Mouse (Mus musculus) heart, embryonic 12.5 days (tissue): Measurements from ENCODE around the gene Adgrg6. TPM values are rescaled to one million over a fixed set of nuclear protein-coding genes. Genes with fewer than 3 reads are reported as not detected.

Source experiments
- ATAC-seq: fragments of 200-750 bp; cut with Nextera tagmentation; 2 replicates; pipeline ENCODE4 v1.8.0; 2017; ENCODE audit warnings: moderate TSS enrichment, moderate library complexity; ENCODE audit not compliant: insufficient number of reproducible peaks, low FRiP score
- H3K27ac ChIP-seq: fragments of 300-500 bp; sonication (generic); 2 replicates; pipeline ENCODE4 v1.5.1; 2016; ENCODE audit warnings: mild to moderate bottlenecking, moderate library complexity; ENCODE audit not compliant: poor library complexity, severe bottlenecking
- H3K27me3 ChIP-seq: fragments of 300-500 bp; sonication (generic); replicated peaks from 2 replicates; pipeline ENCODE4 v1.6.1; 2016; ENCODE audit warnings: mild to moderate bottlenecking, moderate library complexity
- H3K36me3 ChIP-seq: fragments of 300-500 bp; sonication (generic); 2 replicates; pipeline ENCODE4 v1.6.1; 2016; ENCODE audit warnings: mild to moderate bottlenecking, moderate library complexity
- H3K4me1 ChIP-seq: fragments of 300-500 bp; sonication (generic); replicated peaks from 2 replicates; pipeline ENCODE4 v1.6.1; 2016; ENCODE audit warnings: mild to moderate bottlenecking
- H3K4me2 ChIP-seq: fragments of 300-500 bp; sonication (generic); 2 replicates; pipeline ENCODE4 v1.6.1; 2016; ENCODE audit warnings: mild to moderate bottlenecking, moderate library complexity
- H3K4me3 ChIP-seq: fragments of 300-500 bp; sonication (generic); 2 replicates; pipeline ENCODE4 v1.5.1; 2016; ENCODE audit warnings: mild to moderate bottlenecking
- H3K9ac ChIP-seq: fragments of 300-500 bp; sonication (generic); 2 replicates; pipeline ENCODE4 v1.6.1; 2016; ENCODE audit warnings: mild to moderate bottlenecking, moderate library complexity
- H3K9me3 ChIP-seq: fragments of 300-500 bp; sonication (generic); replicated peaks from 2 replicates; pipeline ENCODE4 v1.6.1; 2016; ENCODE audit warnings: mild to moderate bottlenecking, moderate library complexity
- WGBS: fragments of 180-500 bp; shearing (Covaris S2); methylation state at CpG from one replicate; pipeline ENCODE4 v1.1.7; 2016; 5-methylcytosine and 5-hydroxymethylcytosine counted together
- polyA plus RNA-seq: library from polyadenylated mRNA; unstranded; fragments of >200 nt; fragmentation: Nextera tagmentation; extraction: Ambion mirVana; gene quantifications from 2 replicates; pipeline ENCODE4 v1.2.1, GENCODE M21; 2016

The Adgrg6 gene
- polyA plus RNA-seq, 1 experiment from 2014 or later = 28.4 TPM

- no peaks in the 10 kb centered on the region for H3K27me3 ChIP-seq
- WGBS = 58% methylated on average over 4 of the region's 4 CpGs
- H3K9me3 ChIP-seq = no peaks in the 10 kb centered on the region
- H3K4me1 ChIP-seq = no peaks in the 10 kb centered on the region
- no peak overlapping the region for H3K27ac ChIP-seq
- no peak overlapping the region for H3K9ac ChIP-seq
- no peak overlapping the region for H3K4me3 ChIP-seq
- no peak overlapping the region for H3K4me2 ChIP-seq
- peaks cover 6% of the 10 kb centered on the region; the same call in 1 of the 2 replicates for H3K36me3 ChIP-seq
- 0 out of 2 replicates have a peak, but pooled peaks have one; percentile 22 for ATAC-seq
These were observed 53.6 kb downstream of the Adgrg6 start for GRCm38 (mm10) chr10:14491838-14492237.

GRCm38 (mm10) chr10:14483257-14483656 lies 62.2 kb downstream of the Adgrg6 start:
- 15% methylated on average over 5 of the region's 5 CpGs for WGBS
- Histone ChIP-seq H3K9ac (no peak overlapping the region), H3K4me3 (no peak overlapping the region), H3K27ac (no peak overlapping the region), H3K9me3 (no peaks in the 10 kb centered on the region), H3K36me3 (no peaks in the 10 kb centered on the region), H3K27me3 (no peaks in the 10 kb centered on the region), H3K4me1 (peaks cover 7% of the 10 kb centered on the region; the same call in 1 of the 2 replicates), H3K4me2 (no peak overlapping the region)
- ATAC-seq = peak; percentile 83

- no peaks in the 10 kb centered on the region for H3K9me3 ChIP-seq
- WGBS = 26% methylated on average over 5 of the region's 5 CpGs
- no peaks in the 10 kb centered on the region for H3K27me3 ChIP-seq
- H3K4me3 ChIP-seq = no peak overlapping the region
- peaks cover 7% of the 10 kb centered on the region; the same call in 1 of the 2 replicates for H3K4me1 ChIP-seq
- no peak overlapping the region for H3K27ac ChIP-seq
- no peak overlapping the region for H3K9ac ChIP-seq
- no peak for ATAC-seq
- no peaks in the 10 kb centered on the region for H3K36me3 ChIP-seq
- no peak overlapping the region for H3K4me2 ChIP-seq
These were observed 63.0 kb downstream of the Adgrg6 start for GRCm38 (mm10) chr10:14482483-14482882.

- no peak for ATAC-seq
- peaks cover 13% of the 10 kb centered on the region for H3K4me1 ChIP-seq
- 66% methylated on average over 5 of the region's 5 CpGs for WGBS
- H3K9me3 ChIP-seq = no peaks in the 10 kb centered on the region
- H3K4me3 ChIP-seq = no peak overlapping the region
- no peak overlapping the region for H3K27ac ChIP-seq
- no peak overlapping the region for H3K9ac ChIP-seq
- no peaks in the 10 kb centered on the region for H3K27me3 ChIP-seq
- H3K36me3 ChIP-seq = no peaks in the 10 kb centered on the region
- no peak overlapping the region for H3K4me2 ChIP-seq
These were observed 64.5 kb downstream of the Adgrg6 start for GRCm38 (mm10) chr10:14480928-14481327.

GRCm38 (mm10) chr10:14476393-14476792 lies 69.1 kb downstream of the Adgrg6 start:
- peak; percentile 83 for ATAC-seq
- no peaks in the 10 kb centered on the region for H3K36me3 ChIP-seq
- H3K27ac ChIP-seq = no peak overlapping the region; the same call in 1 of the 2 replicates
- no peak overlapping the region for H3K9ac ChIP-seq
- H3K4me1 ChIP-seq = peaks cover 15% of the 10 kb centered on the region
- H3K9me3 ChIP-seq = no peaks in the 10 kb centered on the region
- WGBS = 50% methylated on average over 1 of the region's 1 CpGs
- no peaks in the 10 kb centered on the region for H3K27me3 ChIP-seq
- no peak overlapping the region for H3K4me3 ChIP-seq
- H3K4me2 ChIP-seq = no peak overlapping the region

- no peaks in the 10 kb centered on the region for H3K9me3 ChIP-seq
- H3K36me3 ChIP-seq = no peaks in the 10 kb centered on the region
- ATAC-seq = no peak
- no peak overlapping the region for H3K4me3 ChIP-seq
- no peaks in the 10 kb centered on the region for H3K27me3 ChIP-seq
- no peak overlapping the region for H3K27ac ChIP-seq
- H3K4me2 ChIP-seq = no peak overlapping the region
- peaks cover 12% of the 10 kb centered on the region for H3K4me1 ChIP-seq
- 79% methylated on average over 2 of the region's 2 CpGs for whole genome bisulfite sequencing
- no peak overlapping the region for H3K9ac ChIP-seq
These were observed 69.8 kb downstream of the Adgrg6 start for GRCm38 (mm10) chr10:14475641-14476040.

- Histone ChIP-seq H3K27ac (0 out of 2 replicates have a peak overlapping the region, but pooled peaks have one; percentile 4), H3K4me1 (peaks cover 10% of the 10 kb centered on the region), H3K27me3 (no peaks in the 10 kb centered on the region), H3K9me3 (no peaks in the 10 kb centered on the region), H3K4me3 (no peak overlapping the region), H3K36me3 (no peaks in the 10 kb centered on the region), H3K9ac (no peak overlapping the region), H3K4me2 (no peak overlapping the region)
- ATAC-seq = peak; percentile 45; the same call in 1 of the 2 replicates
- WGBS = 38% methylated on average over 8 of the region's 8 CpGs
These were observed 70.7 kb downstream of the Adgrg6 start for GRCm38 (mm10) chr10:14474541-14475305.

GRCm38 (mm10) chr10:14471039-14471550 lies 74.4 kb downstream of the Adgrg6 start:
- H3K4me1 ChIP-seq = peaks cover 9% of the 10 kb centered on the region
- H3K36me3 ChIP-seq = no peaks in the 10 kb centered on the region; the same call in 1 of the 2 replicates
- no peak overlapping the region for H3K4me3 ChIP-seq
- H3K9ac ChIP-seq = no peak overlapping the region
- no peak overlapping the region for H3K27ac ChIP-seq
- 61% methylated on average over 5 of the region's 5 CpGs for WGBS
- no peak overlapping the region for H3K4me2 ChIP-seq
- ATAC-seq = no peak
- no peaks in the 10 kb centered on the region for H3K9me3 ChIP-seq
- no peaks in the 10 kb centered on the region for H3K27me3 ChIP-seq

GRCm38 (mm10) chr10:14468623-14469022 lies 76.8 kb downstream of the Adgrg6 start:
- Histone ChIP-seq H3K9ac (no peak overlapping the region), H3K9me3 (no peaks in the 10 kb centered on the region), H3K4me2 (0 out of 2 replicates have a peak overlapping the region, but pooled peaks have one; percentile 16), H3K36me3 (no peaks in the 10 kb centered on the region; the same call in 1 of the 2 replicates), H3K27me3 (no peaks in the 10 kb centered on the region), H3K4me1 (peaks cover 9% of the 10 kb centered on the region; the same call in 1 of the 2 replicates), H3K27ac (no peak overlapping the region), H3K4me3 (no peak overlapping the region)
- ATAC-seq = no peak
- WGBS = 42% methylated on average over 10 of the region's 10 CpGs

- Histone ChIP-seq H3K36me3 (no peaks in the 10 kb centered on the region; the same call in 1 of the 2 replicates), H3K9ac (no peak overlapping the region), H3K27me3 (no peaks in the 10 kb centered on the region), H3K4me1 (peaks cover 23% of the 10 kb centered on the region), H3K4me2 (no peak overlapping the region), H3K27ac (no peak overlapping the region), H3K9me3 (no peaks in the 10 kb centered on the region), H3K4me3 (no peak overlapping the region)
- WGBS = 55% methylated on average over 4 of the region's 4 CpGs
- ATAC-seq = no peak
These were observed 81.5 kb downstream of the Adgrg6 start for GRCm38 (mm10) chr10:14463796-14464511.

- no peak overlapping the region for H3K4me2 ChIP-seq
- no peaks in the 10 kb centered on the region for H3K36me3 ChIP-seq
- peaks cover 19% of the 10 kb centered on the region for H3K4me1 ChIP-seq
- 0 out of 2 replicates have a peak, but pooled peaks have one; percentile 18 for ATAC-seq
- no peaks in the 10 kb centered on the region for H3K9me3 ChIP-seq
- peak overlapping the region; percentile 51 for H3K27ac ChIP-seq
- no peak overlapping the region for H3K9ac ChIP-seq
- 51% methylated on average over 4 of the region's 4 CpGs for WGBS
- H3K27me3 ChIP-seq = no peaks in the 10 kb centered on the region
- no peak overlapping the region for H3K4me3 ChIP-seq
These were observed 84.4 kb downstream of the Adgrg6 start for GRCm38 (mm10) chr10:14460933-14461514.
